Mouse (Mus musculus) adrenal gland, adult 18-20 months (tissue): ENCODE results near the gene Adrm1. TPM values are rescaled to one million over a fixed set of nuclear protein-coding genes. Genes with fewer than 3 reads are reported as not detected.
"Not testable (repeated sequence)": the region's sequence is repeated elsewhere in the genome, so short reads cannot be mapped to it uniquely, and the experiment has no call there.

Experiments
- DNase-seq, 2 experiments: peaks; one replicate each; pipeline ENCODE4 v3.0.0; 2021 to 2022; ENCODE audit warnings: low spot score in 2 of 2
- long read RNA-seq, 2 experiments: library from polyadenylated mRNA; stranded (forward); transcript quantifications; one replicate each; pipeline ENCODE4 v2.0.0; 2021
- total RNA-seq, 2 experiments: library from RNA; stranded (reverse); gene quantifications; 1 replicate in 1 of 2; 2 replicates in 1 of 2; pipeline ENCODE4 v1.2.3; 2021

Gene Adrm1
- 100 to 1,000 TPM; 179 to 198 TPM for total RNA-seq
- long read RNA-seq, experiment 1, full-length matches to known transcripts: 154 of 174 reads
- long read RNA-seq, experiment 1, partial matches to known transcripts: 2 of 174 reads
- long read RNA-seq, experiment 1, other reads (novel, unspliced or antisense): 18 of 174 reads
- long read RNA-seq, experiment 2, transcript Adrm1-201 (10 exons, 1,535 nt): major isoform, 178 of 197 reads
- long read RNA-seq, experiment 2, partial matches to known transcripts: 0 of 197 reads
- long read RNA-seq, experiment 2, other reads (novel, unspliced or antisense): 18 of 197 reads

GRCm38 (mm10) chr2:180170806-180171521 is at the start of gene Adrm1:
TSS of gene Adrm1 (plus strand) at chr2:180171485.
- peak; percentile 96 to 99 for DNase-seq

DNA sequence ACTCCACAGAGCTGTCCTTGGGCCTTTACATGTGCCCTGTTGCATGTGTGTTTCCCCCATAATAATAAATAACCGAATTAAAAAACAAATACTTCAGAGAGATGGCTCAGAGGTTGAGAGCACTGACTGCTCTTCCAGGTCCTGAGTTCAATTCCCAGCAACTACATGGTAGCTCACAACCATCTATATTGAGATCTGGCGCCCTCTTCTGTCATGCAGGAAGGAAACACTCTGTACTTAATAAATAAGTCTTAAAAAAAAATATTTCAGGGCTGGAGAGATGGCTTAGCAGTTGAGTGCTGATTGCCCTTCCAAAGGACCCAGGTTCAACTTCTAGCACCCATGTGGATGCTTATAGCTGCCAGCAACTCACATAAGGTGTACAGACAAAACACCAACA is 47.1 kb upstream of the Adrm1 start:
- no peak for DNase-seq

GRCm38 (mm10) chr2:180126195-180126594 is 45.1 kb upstream of the Adrm1 start:
- no peak for DNase-seq

- no peak for DNase-seq
Measured at GRCm38 (mm10) chr2:180127675-180128074, 43.6 kb upstream of the Adrm1 start.

- DNase-seq: no peak
Measured at GRCm38 (mm10) chr2:180133231-180133630, 38.1 kb upstream of the Adrm1 start.

GRCm38 (mm10) chr2:180133911-180134310 is 37.4 kb upstream of the Adrm1 start:
- no peak for DNase-seq

- no peak for DNase-seq
Measured at GRCm38 (mm10) chr2:180135414-180135813, 35.9 kb upstream of the Adrm1 start.

DNA sequence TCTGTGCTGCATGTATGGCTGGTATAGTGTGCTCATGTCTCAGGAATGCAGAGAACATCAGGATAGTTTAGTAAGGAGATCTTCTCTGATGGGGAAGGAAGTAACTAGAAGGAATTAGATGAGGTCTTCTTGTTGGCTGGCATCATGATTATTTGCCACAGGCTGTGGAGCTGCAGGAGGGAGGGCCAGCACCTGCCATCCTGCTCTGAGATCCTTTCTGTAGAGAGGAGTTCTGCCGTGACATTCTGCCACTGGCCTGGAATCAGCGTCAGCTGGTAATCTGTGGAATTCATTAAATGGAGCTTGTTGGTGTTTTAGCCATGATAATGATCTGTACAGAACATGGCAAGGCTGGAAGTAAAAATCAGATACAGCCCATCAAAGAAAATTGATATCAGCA is 25.2 kb upstream of the Adrm1 start:
- DNase-seq: no peak

GRCm38 (mm10) chr2:180147379-180147778 is 23.9 kb upstream of the Adrm1 start:
- no peak for DNase-seq

DNA sequence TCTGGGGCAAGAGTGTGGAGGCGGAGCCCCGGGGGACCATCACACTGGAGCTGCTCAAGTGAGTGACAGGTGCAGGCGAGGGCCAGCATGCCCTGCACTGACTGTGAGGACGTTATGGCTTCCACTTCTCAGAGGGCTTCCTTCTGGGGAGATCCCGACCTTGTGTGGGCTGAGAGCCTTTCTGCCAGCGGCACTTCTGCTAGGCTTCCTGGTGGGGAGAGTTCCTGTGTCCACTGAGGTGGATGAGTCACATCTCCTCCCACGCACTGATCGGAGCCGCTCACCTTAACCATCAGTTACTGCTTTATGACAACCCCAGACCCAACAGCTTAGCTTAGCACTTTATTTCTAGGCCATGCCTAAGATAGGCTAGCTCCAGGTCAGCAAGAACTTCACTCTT is 22.7 kb upstream of the Adrm1 start:
- no peak for DNase-seq

GRCm38 (mm10) chr2:180154796-180155195 is 16.5 kb upstream of the Adrm1 start:
- DNase-seq: no peak

- DNase-seq: no peak
Measured at GRCm38 (mm10) chr2:180158627-180159026, 12.7 kb upstream of the Adrm1 start.

DNA sequence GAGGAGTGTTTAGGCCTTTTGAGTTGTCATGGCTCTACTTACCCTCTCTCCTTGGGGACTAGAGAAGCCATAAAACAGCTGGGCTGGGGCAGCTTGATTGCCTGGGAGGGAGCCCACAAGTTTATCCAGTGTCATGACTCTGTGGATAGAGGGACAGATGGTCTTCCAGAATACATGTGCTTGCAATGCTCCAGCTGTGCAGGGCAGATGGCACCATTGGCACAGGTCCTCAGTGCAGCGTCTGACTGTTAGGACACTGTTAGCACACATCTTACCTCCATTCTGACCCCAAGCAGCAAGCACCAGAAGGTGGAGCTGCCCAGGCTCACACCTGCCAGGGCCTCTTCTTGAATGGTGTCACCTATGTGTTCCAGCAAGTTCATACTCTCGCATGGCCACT is 5.4 kb upstream of the Adrm1 start:
- DNase-seq: no peak

DNA sequence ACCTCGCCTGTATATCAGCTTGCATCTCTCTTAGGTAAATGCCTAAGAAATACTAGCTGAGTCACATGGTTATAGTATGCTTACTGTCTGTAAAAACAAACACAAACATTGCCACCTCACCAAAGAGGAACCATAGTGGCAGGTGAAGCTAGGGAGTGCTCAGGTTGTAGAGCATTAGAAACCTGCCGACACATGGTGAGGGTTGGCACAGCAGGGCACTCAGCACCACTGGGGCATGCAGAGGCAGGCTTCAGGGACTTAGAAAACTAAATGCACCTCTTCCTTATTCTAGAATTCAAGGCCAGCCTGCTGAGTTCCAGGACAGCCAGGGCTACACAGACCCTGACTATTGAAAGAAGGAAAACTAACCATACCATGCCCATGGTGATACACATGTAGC is 4.4 kb upstream of the Adrm1 start:
- no peak for DNase-seq

GRCm38 (mm10) chr2:180170151-180170805 is 1.0 kb upstream of the Adrm1 start:
- no peak for DNase-seq

- DNase-seq: no peak
Measured at GRCm38 (mm10) chr2:180171522-180172070, 311 bp downstream of the Adrm1 start.

GRCm38 (mm10) chr2:180172152-180172551 is 867 bp downstream of the Adrm1 start:
- DNase-seq: no peak

DNA sequence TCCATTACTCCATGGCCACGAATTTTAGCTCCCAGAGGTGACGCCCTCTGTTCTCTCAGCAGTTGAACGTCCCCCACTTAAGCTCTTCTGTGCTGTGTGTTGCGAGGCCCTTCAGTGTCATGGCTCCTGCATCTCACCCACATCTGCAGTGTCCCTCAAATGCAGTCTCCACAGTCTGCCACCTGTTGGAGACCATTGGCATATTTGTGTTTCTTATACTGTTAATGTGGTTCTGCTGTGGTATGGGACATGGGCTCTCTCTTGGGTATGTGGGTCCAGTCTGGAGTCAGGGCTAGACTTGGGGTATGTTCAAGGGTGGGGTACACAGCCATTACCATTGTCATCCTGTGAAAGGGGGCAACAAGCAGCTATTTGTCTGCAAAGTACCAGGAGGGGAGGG is 1.9 kb downstream of the Adrm1 start:
- no peak for DNase-seq

- DNase-seq: not testable (repeated sequence)
Measured at GRCm38 (mm10) chr2:180173711-180174110, 2.4 kb downstream of the Adrm1 start.

- no peak for DNase-seq
Measured at GRCm38 (mm10) chr2:180174121-180174520, 2.8 kb downstream of the Adrm1 start.

DNA sequence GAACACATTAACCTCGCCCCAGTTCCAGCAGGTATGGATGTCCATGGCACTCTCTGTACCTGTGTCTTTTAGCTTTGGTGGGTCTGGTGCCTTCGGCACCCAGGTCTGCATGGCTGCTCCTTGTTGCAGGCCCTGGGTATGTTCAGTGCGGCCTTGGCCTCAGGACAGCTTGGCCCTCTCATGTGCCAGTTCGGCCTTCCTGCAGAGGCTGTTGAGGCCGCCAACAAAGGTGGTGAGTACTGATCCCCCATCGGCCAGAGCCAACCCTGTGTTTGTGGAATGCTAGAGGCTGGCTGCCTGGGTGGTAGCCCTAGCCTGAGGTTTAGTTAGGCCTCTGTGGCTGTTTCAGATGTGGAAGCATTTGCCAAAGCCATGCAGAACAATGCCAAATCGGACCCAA is 4.4 kb downstream of the Adrm1 start:
- no peak for DNase-seq

- DNase-seq: no peak
Measured at GRCm38 (mm10) chr2:180181542-180181941, 10.3 kb downstream of the Adrm1 start.
